Mouse (Mus musculus): Measurements from ENCODE around the gene Socs7. TPM values are rescaled to one million over a fixed set of nuclear protein-coding genes. Genes with fewer than 3 reads are reported as not detected.

The Socs7 gene
- total RNA-seq, 2 experiments from 2014 or later = 25.6 to 27.4 TPM

DNA sequence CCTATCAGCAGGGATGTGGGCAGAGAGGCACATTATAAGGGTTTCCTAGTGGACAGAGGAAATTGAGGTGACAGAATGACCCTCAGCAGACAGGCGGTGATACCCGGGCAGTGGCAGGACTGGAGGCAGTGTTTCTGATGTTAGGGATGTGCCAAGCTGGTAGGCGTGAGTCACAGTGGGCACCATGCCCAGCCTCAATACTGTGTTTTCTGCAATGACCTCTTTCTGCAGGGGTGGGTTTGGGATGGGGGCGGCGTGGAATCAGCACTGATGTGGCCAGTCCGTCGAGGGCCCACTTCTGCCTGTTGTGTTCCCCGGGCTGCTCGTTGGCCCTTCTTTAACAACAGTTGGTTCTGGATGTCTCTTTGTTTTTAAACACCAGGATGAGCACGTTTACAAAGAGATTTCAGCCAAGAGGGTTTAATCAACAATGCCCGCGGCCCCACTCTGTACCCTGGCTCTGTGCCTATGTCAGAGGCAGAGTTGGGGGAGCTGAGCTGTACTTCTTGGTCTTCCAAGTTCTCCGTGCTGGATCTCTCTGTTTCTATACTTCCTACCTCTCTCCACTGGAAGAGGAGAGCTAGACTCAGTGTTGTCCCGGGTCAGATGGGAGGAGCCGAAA lies 78.8 kb downstream of the Socs7 start:
- DNase-seq (ENCODE audit: low spot score in 2 of 2) = peak in 1 of 2 experiments; percentile 43

DNA sequence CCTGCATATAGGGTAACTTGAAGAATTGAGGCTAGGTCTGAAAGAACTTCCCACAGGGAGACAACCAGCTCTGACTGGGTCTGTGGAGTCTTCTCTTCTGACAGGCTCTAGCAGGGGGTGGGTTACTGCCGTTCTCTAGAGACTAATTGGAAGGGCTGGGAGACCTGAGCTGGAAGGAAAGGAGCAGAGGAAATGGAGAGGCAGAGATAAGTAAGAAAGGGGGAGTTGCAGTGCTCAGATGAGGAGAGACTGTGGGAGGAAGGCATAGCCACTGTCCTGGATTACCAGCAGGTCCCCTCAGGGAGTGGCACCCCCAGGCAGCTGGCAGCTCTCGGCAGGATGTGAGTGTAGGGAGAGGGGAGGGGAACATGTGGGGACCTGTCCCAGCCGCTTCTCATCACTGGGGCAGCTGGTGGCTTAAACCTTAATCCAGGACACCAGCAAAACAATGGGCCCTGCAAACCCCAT lies 79.3 kb downstream of the Socs7 start:
- DNase-seq (ENCODE audit: low spot score in 2 of 2) = no peak

DNA sequence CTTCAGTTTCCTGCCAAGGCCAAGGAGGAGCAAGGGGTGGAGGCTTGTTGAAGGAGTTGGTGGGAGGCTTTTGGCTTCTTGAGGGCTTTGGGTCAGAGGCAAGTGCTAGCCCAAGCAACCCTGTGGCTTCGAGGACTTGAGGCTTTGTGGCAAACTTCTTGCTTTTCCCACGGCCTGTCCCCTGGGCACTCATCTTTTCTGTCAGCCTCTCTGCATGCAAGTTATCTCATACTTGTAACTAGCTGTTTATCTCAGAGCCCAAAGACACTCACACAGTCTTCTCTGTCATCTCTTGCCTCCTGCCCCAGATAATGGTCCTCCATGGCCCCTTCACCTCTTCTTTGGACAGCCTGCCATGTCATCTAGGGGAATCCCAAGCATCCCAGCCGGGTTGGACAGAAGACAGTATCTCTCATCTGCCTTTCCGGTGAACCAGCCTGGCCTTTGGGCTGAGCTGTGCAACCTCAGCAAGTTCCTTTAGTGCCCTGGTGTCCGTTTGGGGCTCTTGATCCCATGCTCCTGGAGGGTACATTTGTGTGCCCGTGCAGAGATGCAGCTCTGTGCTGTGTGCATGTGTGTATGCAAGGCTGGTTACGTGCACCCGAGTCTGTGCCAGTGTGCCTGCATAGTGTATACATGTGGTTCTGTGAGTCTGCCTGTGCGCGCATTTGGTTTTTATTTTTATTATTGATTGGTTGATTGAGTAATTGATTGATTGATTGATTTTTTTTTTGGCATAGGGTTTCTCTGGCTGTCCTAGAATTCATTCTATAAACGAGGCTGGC lies 80.7 kb downstream of the Socs7 start:
- no peak for DNase-seq (ENCODE audit: low spot score in 2 of 2)

DNA sequence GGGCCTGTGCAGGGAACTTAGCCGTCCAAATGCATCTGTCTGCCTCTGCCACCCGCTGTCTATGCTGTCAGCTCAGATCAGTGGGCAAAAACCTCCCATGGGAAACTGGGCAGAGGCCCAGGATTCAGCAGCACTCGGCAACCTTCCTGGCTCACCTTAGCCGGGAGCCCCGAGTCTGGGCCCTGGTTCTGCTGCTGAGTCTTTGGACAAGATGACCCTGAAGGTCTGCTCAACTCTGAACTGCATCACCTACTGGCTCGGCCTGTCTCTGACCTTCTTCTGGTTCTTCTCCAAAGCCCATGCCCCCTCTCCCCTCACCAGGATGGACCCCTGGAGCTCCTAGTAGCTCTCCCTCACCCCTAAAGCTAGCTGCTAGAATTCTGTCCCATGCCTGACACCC lies 83.2 kb downstream of the Socs7 start:
- no peak for DNase-seq (ENCODE audit: low spot score in 2 of 2)

DNA sequence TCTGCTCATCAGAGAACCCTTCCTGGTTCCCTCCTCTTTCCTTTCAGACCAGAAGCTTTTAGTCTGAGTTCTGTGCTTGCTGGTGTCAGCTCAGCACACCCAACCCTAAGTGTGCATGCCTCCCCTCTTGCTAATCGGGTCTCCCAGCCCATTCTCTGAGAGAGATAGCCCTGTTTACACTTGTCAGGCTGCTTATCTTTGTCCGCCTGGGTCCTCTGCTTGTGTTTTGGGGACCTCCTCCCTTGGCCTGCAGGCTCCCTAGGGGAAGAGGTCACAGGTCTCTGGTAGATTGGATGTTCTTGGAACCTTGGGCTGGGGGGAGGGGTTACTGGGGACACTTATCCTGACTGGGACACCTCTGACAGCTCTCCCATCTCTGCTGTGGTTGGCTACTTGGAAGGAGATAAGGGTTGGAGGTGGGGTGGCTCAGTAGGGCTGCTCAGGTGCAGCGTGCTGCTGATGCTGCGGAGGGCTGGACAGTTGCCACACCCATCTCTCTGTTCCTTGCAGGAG lies 83.7 kb downstream of the Socs7 start:
- no peak for DNase-seq (ENCODE audit: low spot score in 2 of 2)

DNA sequence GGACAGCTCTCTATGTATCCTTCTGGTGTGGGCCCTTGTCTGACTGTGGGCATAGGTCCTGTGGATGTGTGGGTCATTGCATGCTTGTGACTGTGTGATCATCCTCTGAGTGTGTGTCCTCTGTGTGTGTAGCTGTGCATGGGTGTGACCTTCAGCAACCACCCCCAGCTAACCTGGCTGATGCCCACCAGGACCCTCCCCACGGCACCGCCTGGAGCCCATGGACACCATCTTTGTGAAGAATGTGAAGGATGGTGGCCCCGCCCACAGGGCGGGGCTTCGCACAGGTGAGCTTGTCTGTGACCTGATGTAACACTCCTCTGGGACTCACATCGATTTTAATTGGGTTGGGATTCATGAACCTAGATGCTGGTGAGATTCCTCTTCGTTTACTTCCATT lies 85.6 kb downstream of the Socs7 start:
- DNase-seq (ENCODE audit: low spot score in 2 of 2) = no peak

Other genes starting within 250 kb of the Socs7 start
- under 1 TPM; 0.45 to 0.62 TPM for gene Tbx21, start 247.2 kb upstream of the Socs7 start, total RNA-seq (2021)
- gene Tbkbp1, start 211.1 kb upstream of the Socs7 start, total RNA-seq (2021) = 10 to 100 TPM; 19.1 to 21.0 TPM
- gene Kpnb1, start 174.7 kb upstream of the Socs7 start, total RNA-seq (2021) = 100 to 1,000 TPM; 126 to 146 TPM
- 10 to 100 TPM; 66.3 to 80.3 TPM for gene Npepps, start 81.9 kb upstream of the Socs7 start, total RNA-seq (2021)
- gene Mrpl45, start 46.8 kb upstream of the Socs7 start, total RNA-seq (2021) = 10 to 100 TPM; 33.7 to 39.6 TPM
- 10 to 100 TPM; 10.3 to 11.1 TPM for gene Gpr179, start 10.5 kb upstream of the Socs7 start, total RNA-seq (2021)
- 10 to 100 TPM; 37.9 to 38.6 TPM for gene Arhgap23, start 53.0 kb downstream of the Socs7 start, total RNA-seq (2021)
- gene 4933428G20Rik, start 137.8 kb downstream of the Socs7 start, total RNA-seq (2021) = under 1 TPM; 0.37 to 0.48 TPM
- gene Srcin1, start 213.6 kb downstream of the Socs7 start, total RNA-seq (2021) = 10 to 100 TPM; 12.0 to 14.3 TPM

Data from adrenal gland, postnatal 4 days (tissue).